Mouse (Mus musculus) heart, embryonic 15.5 days (tissue): Measurements from ENCODE around the gene Rplp2. TPM values are rescaled to one million over a fixed set of nuclear protein-coding genes. Genes with fewer than 3 reads are reported as not detected.

Experiments
- ATAC-seq: fragments of 200-750 bp; cut with Nextera tagmentation; replicated peaks from 2 replicates; pipeline ENCODE4 v1.8.0; 2017; ENCODE audit warnings: low read depth, moderate TSS enrichment; ENCODE audit not compliant: insufficient number of reproducible peaks, insufficient read depth, low FRiP score
- H3K27ac ChIP-seq: fragments of 300-500 bp; sonication (generic); 2 replicates; pipeline ENCODE4 v1.5.1; 2015; ENCODE audit warnings: mild to moderate bottlenecking, inconsistent platforms
- H3K27me3 ChIP-seq: fragments of 300-500 bp; sonication (generic); 2 replicates; pipeline ENCODE4 v1.6.1; 2015; ENCODE audit warnings: inconsistent platforms
- H3K36me3 ChIP-seq: fragments of 300-500 bp; sonication (generic); 2 replicates; pipeline ENCODE4 v1.6.1; 2015; ENCODE audit warnings: mild to moderate bottlenecking, inconsistent platforms
- H3K4me1 ChIP-seq: fragments of 300-500 bp; sonication (generic); replicated peaks from 2 replicates; pipeline ENCODE4 v1.6.1; 2015; ENCODE audit warnings: inconsistent platforms
- H3K4me2 ChIP-seq: fragments of 300-500 bp; sonication (generic); 2 replicates; pipeline ENCODE4 v1.6.1; 2015; ENCODE audit warnings: inconsistent platforms, mild to moderate bottlenecking, moderate library complexity
- H3K4me3 ChIP-seq: fragments of 300-500 bp; sonication (generic); 2 replicates; pipeline ENCODE4 v1.5.1; 2015; ENCODE audit warnings: mild to moderate bottlenecking, inconsistent platforms
- H3K9ac ChIP-seq: fragments of 300-500 bp; sonication (generic); 2 replicates; pipeline ENCODE4 v1.6.1; 2015; ENCODE audit warnings: mild to moderate bottlenecking, inconsistent platforms
- H3K9me3 ChIP-seq: fragments of 300-500 bp; sonication (generic); replicated peaks from 2 replicates; pipeline ENCODE4 v1.6.1; 2016; ENCODE audit warnings: inconsistent platforms
- WGBS: fragments of 180-500 bp; shearing (Covaris S2); methylation state at CpG from one replicate; pipeline ENCODE4 v1.1.7; 2015; ENCODE audit warnings: mixed read lengths; 5-methylcytosine and 5-hydroxymethylcytosine counted together
- polyA plus RNA-seq: library from polyadenylated mRNA; unstranded; fragments of >200 nt; fragmentation: Nextera tagmentation; extraction: Ambion mirVana; gene quantifications from 2 replicates; pipeline ENCODE4 v1.2.1, GENCODE M21; 2015

Gene Rplp2
- polyA plus RNA-seq, 1 experiment from 2014 or later = 884 TPM

GRCm38 (mm10) chr7:141454967-141455551 lies 7.9 kb downstream of the Rplp2 start, which contains the start of gene Pnpla2:
TSS of gene Pnpla2 (plus strand) at chr7:141455198.
- H3K4me2 ChIP-seq = peak within 1 kb of the TSS; percentile 91
- no peaks in the 10 kb centered on the region for H3K27me3 ChIP-seq
- H3K9me3 ChIP-seq = no peaks in the 10 kb centered on the region
- under 1% methylated on average over 45 of the region's 45 CpGs for WGBS
- peak within 1 kb of the TSS; percentile 75 for H3K4me3 ChIP-seq
- H3K4me1 ChIP-seq = peaks cover 21% of the 10 kb centered on the region
- H3K27ac ChIP-seq = peak within 1 kb of the TSS; percentile 94
- H3K9ac ChIP-seq = peak within 1 kb of the TSS; percentile 77
- peaks cover 32% of the 10 kb centered on the region for H3K36me3 ChIP-seq
- peak; percentile 84 for ATAC-seq

GRCm38 (mm10) chr7:141455610-141456314 lies 8.6 kb downstream of the Rplp2 start:
- peaks cover 26% of the 10 kb centered on the region for H3K36me3 ChIP-seq
- H3K9ac ChIP-seq = peak overlapping the region; percentile 77
- peaks cover 22% of the 10 kb centered on the region for H3K4me1 ChIP-seq
- no peaks in the 10 kb centered on the region for H3K9me3 ChIP-seq
- peak overlapping the region; percentile 91 for H3K4me2 ChIP-seq
- WGBS = 2% methylated on average over 23 of the region's 23 CpGs
- peak overlapping the region; percentile 94 for H3K27ac ChIP-seq
- ATAC-seq = peak; percentile 60
- peak overlapping the region; percentile 75 for H3K4me3 ChIP-seq
- H3K27me3 ChIP-seq = peaks cover under 1% of the 10 kb centered on the region

GRCm38 (mm10) chr7:141456739-141457138 lies 9.6 kb downstream of the Rplp2 start:
- 79% methylated on average over 6 of the region's 6 CpGs for WGBS
- no peak overlapping the region; the same call in 1 of the 2 replicates for H3K9ac ChIP-seq

GRCm38 (mm10) chr7:141457236-141457635 lies 10.1 kb downstream of the Rplp2 start:
- 88% methylated on average over 14 of the region's 14 CpGs for WGBS
- Histone ChIP-seq H3K9ac (no peak overlapping the region), H3K36me3 (peaks cover 13% of the 10 kb centered on the region; the same call in 1 of the 2 replicates), H3K27ac (no peak overlapping the region), H3K9me3 (no peaks in the 10 kb centered on the region), H3K4me1 (peaks cover 37% of the 10 kb centered on the region), H3K4me3 (no peak overlapping the region), H3K4me2 (no peak overlapping the region), H3K27me3 (peaks cover 7% of the 10 kb centered on the region)
- no peak for ATAC-seq

More at GRCm38 (mm10) chr7:141456739-141457138, 9.6 kb downstream of the Rplp2 start:
- Histone ChIP-seq H3K9me3 (no peaks in the 10 kb centered on the region), H3K27ac (no peak overlapping the region), H3K4me3 (no peak overlapping the region), H3K36me3 (peaks cover 18% of the 10 kb centered on the region), H3K27me3 (peaks cover 3% of the 10 kb centered on the region), H3K4me2 (peak overlapping the region; percentile 91), H3K4me1 (peaks cover 32% of the 10 kb centered on the region)
- ATAC-seq = no peak

- H3K4me3 ChIP-seq = no peak overlapping the region
- no peak overlapping the region for H3K9ac ChIP-seq
- no peaks in the 10 kb centered on the region for H3K9me3 ChIP-seq
- peaks cover 15% of the 10 kb centered on the region for H3K27me3 ChIP-seq
- peaks cover 41% of the 10 kb centered on the region for H3K4me1 ChIP-seq
- no peak overlapping the region for H3K4me2 ChIP-seq
- ATAC-seq = no peak
- WGBS = 77% methylated on average over 15 of the region's 15 CpGs
- peaks cover 12% of the 10 kb centered on the region; the same call in 1 of the 2 replicates for H3K36me3 ChIP-seq
- H3K27ac ChIP-seq = no peak overlapping the region
These were observed 11.0 kb downstream of the Rplp2 start for GRCm38 (mm10) chr7:141457986-141458660.

- WGBS = 88% methylated on average over 11 of the region's 11 CpGs
- Histone ChIP-seq H3K27ac (no peak overlapping the region), H3K4me1 (peaks cover 45% of the 10 kb centered on the region), H3K9ac (no peak overlapping the region), H3K27me3 (peaks cover 20% of the 10 kb centered on the region), H3K4me2 (no peak overlapping the region), H3K4me3 (no peak overlapping the region), H3K9me3 (no peaks in the 10 kb centered on the region), H3K36me3 (peaks cover 12% of the 10 kb centered on the region; the same call in 1 of the 2 replicates)
- ATAC-seq = no peak
These were observed 11.5 kb downstream of the Rplp2 start for GRCm38 (mm10) chr7:141458661-141459060.

- H3K4me1 ChIP-seq = peaks cover 45% of the 10 kb centered on the region
- H3K36me3 ChIP-seq = peaks cover 12% of the 10 kb centered on the region; the same call in 1 of the 2 replicates
- H3K4me2 ChIP-seq = no peak overlapping the region
- no peak overlapping the region for H3K9ac ChIP-seq
- H3K4me3 ChIP-seq = no peak overlapping the region
- H3K9me3 ChIP-seq = no peaks in the 10 kb centered on the region
- H3K27ac ChIP-seq = no peak overlapping the region
- ATAC-seq = no peak
- H3K27me3 ChIP-seq = peaks cover 26% of the 10 kb centered on the region
- 87% methylated on average over 17 of the region's 17 CpGs for WGBS
These were observed 12.1 kb downstream of the Rplp2 start for GRCm38 (mm10) chr7:141459301-141459711.

- no peak overlapping the region for H3K4me3 ChIP-seq
- ATAC-seq = no peak
- no peaks in the 10 kb centered on the region for H3K9me3 ChIP-seq
- peaks cover 33% of the 10 kb centered on the region for H3K27me3 ChIP-seq
- H3K4me1 ChIP-seq = peaks cover 46% of the 10 kb centered on the region
- peaks cover 12% of the 10 kb centered on the region; the same call in 1 of the 2 replicates for H3K36me3 ChIP-seq
- WGBS = 64% methylated on average over 5 of the region's 5 CpGs
- no peak overlapping the region for H3K27ac ChIP-seq
- no peak overlapping the region for H3K9ac ChIP-seq
- H3K4me2 ChIP-seq = no peak overlapping the region
These were observed 12.8 kb downstream of the Rplp2 start for GRCm38 (mm10) chr7:141460001-141460390.

- H3K4me3 ChIP-seq = peak within 1 kb of the TSS; percentile 66
- H3K27ac ChIP-seq = peak within 1 kb of the TSS; percentile 72
- H3K27me3 ChIP-seq = peaks cover 38% of the 10 kb centered on the region
- H3K4me1 ChIP-seq = peaks cover 51% of the 10 kb centered on the region
- 68% methylated on average over 15 of the region's 15 CpGs for WGBS
- H3K36me3 ChIP-seq = peaks cover 12% of the 10 kb centered on the region; the same call in 1 of the 2 replicates
- H3K4me2 ChIP-seq = peak within 1 kb of the TSS; percentile 99
- no peaks in the 10 kb centered on the region for H3K9me3 ChIP-seq
- H3K9ac ChIP-seq = peak within 1 kb of the TSS; percentile 65
- ATAC-seq = no peak
These were observed 13.4 kb downstream of the Rplp2 start, which contains the start of gene Cracr2b for GRCm38 (mm10) chr7:141460391-141461113. TSS of gene Cracr2b (plus strand) at chr7:141461094.

GRCm38 (mm10) chr7:141461521-141462332 lies 14.6 kb downstream of the Rplp2 start:
- H3K4me2 ChIP-seq = peak overlapping the region; percentile 99
- H3K4me3 ChIP-seq = peak overlapping the region; percentile 66
- H3K4me1 ChIP-seq = peaks cover 50% of the 10 kb centered on the region
- H3K27me3 ChIP-seq = peaks cover 43% of the 10 kb centered on the region
- H3K9ac ChIP-seq = peak overlapping the region; percentile 65
- no peaks in the 10 kb centered on the region for H3K9me3 ChIP-seq
- no peak for ATAC-seq
- H3K27ac ChIP-seq = peak overlapping the region; percentile 72
- 2% methylated on average over 59 of the region's 59 CpGs for WGBS
- peaks cover 12% of the 10 kb centered on the region; the same call in 1 of the 2 replicates for H3K36me3 ChIP-seq
